Mouse (Mus musculus): Measurements from ENCODE around the gene Ftl1.

Ftl1 gene

GRCm38 (mm10) chr7:45413113-45413863 is 46.4 kb downstream of the Ftl1 start, which contains the start of gene Ntf5:
Gene Ntf5, plus strand, starts transcription at chr7:45413695.
- no peak for DNase-seq (ENCODE audit: low spot score)

- DNase-seq (ENCODE audit: low spot score): no peak
These were observed 47.3 kb downstream of the Ftl1 start for GRCm38 (mm10) chr7:45412421-45412820.

DNA sequence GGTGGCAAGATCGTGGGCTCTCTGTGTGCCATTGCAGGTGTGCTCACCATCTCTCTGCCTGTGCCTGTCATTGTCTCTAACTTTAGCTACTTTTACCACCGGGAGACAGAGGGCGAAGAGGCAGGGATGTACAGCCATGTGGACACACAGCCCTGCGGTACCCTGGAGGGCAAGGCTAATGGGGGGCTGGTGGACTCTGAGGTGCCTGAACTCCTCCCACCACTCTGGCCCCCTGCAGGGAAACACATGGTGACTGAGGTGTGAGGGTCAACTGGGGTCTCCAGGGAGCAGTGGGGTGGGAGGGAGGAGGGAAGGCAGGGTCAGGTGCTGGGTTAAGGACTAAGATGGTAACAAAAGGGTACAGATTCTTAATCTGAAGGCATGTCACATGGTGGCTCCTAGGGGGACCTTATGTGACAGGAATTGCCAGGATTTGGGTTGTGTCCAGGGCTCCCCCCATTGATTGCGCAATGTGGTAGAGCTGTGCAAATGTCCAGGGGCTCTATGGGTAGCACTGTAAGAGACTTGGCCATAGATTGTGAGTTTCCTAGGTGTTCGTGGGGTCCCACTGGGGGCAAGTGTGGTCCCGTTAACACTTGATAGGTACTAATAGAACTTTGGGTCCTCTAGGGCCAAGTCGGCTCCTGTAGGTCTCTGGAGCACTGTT is 50.1 kb downstream of the Ftl1 start:
- no peak for DNase-seq (ENCODE audit: low spot score)

DNA sequence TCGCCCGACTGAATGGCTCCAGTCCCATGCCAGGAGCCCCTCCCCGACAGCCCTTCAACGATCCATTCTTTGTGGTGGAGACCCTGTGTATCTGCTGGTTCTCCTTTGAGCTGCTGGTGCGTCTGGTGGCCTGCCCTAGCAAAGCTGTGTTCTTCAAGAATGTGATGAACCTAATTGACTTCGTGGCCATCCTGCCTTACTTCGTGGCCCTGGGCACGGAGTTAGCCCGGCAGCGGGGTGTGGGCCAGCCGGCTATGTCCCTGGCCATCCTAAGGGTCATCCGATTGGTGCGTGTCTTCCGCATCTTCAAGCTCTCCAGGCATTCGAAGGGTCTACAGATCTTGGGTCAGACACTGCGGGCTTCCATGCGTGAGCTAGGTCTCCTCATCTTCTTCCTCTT is 50.7 kb downstream of the Ftl1 start:
- DNase-seq (ENCODE audit: low spot score): no peak

DNA sequence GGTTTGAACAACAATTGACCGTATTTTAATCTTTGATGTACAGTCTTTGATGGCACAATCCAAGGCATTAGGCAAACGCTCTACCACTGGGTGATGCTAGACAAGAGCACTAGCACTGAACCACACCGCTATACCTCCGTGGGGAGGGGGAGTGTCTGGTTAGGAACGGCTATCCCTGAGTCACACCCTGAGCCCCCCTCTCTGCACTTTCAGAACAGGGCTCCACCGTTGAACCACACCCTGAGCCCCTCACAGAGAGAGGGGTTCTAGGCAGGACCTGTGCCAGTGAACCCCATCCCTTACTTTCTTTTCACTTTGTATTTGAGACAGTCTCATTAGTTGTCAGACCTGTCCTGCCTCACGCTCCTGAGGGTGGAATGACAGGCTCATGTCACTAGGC is 51.3 kb downstream of the Ftl1 start:
- DNase-seq (ENCODE audit: low spot score): no peak

Data from spleen, adult 12 weeks (tissue).